Mouse (Mus musculus): ENCODE measurements at regions not wholly inside any gene's neighbourhood (a gene's known extent, or its start where the extent isn't known, plus 50 kb on each side); places are given as distances from the start of the nearest gene placed in this dataset.

- no peak for DNase-seq
These were observed 57.5 kb upstream of the Ptprt start for GRCm38 (mm10) chr2:162718466-162718865.

GRCm38 (mm10) chr2:162714976-162715375 lies 54.0 kb upstream of the Ptprt start:
- no peak for DNase-seq

GRCm38 (mm10) chr2:162712972-162713371 lies 52.0 kb upstream of the Ptprt start:
- DNase-seq: no peak

- no peak for DNase-seq
These were observed 51.4 kb upstream of the Ptprt start for GRCm38 (mm10) chr2:162712394-162712793.

Data from right cerebral cortex, postnatal 25 days (tissue).